Mouse (Mus musculus) heart, adult 9 months (tissue): ENCODE data around the gene Morf4l1.
A peak's percentile ranks its signal among the peaks of the same experiment; 100 is the strongest.

Experiments
- DNase-seq, 2 experiments: peaks; one replicate each; pipeline ENCODE4 v3.0.0; 2022; ENCODE audit warnings: low spot score in 2 of 2

The Morf4l1 gene

DNA sequence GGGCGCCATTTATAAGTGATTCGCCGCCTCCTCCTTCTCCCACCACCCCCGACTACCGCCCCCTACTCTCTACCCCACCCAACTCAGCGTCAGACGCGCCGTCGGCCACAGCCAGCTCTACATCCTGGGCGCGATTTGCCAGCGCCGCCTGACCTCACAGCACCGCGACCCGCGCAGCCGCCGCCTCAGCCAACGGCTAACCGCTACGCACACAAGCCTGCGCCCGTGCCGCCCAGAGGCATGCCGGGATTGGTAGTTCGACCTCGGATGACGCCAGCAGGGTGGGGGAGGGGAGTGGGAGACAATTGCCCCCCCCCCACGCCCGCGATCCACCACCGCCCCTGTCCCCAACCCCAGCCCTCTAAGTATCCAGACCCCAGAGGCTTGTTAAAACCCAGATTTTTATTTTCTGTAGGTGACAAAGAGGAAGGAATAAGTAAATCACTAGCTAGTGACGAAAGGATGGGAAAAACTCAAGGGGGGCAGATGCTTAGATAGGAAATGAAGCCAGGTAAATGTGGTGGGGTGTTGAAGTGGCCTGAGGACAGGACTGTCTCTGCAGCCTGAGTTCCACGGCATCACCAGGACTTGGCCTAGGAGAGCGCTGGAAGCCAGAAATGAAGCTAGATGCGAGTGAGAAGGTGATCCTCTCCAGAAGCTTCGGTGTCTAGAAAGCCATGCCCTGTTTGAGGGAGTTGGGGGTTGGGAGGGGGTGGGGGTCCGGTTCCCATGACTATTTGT is at the start of gene Morf4l1:
TSS of gene Morf4l1 (minus strand) at position 208 of the 741 bp plus-strand sequence.
- peak; percentile 97 to 98 for DNase-seq

DNA sequence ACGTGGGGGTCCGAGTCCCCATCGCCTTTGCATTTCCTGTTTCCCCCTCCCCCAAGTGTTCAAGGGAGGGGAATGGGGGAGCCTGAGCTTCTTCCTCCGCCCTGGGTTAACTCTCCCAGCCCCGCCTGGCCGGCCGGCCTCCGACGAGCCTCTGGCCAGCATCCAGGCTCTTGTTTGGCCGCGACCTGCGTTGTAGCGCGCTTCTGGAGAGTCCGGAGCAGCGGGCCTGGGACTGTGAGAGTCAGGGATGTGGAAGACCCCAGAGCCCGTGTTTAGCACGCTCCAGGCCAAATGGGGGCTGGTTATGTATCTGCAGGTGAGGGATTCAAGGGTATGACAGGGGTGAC is 49.1 kb upstream of the Morf4l1 start:
- DNase-seq: peak; percentile 61 to 69

DNA sequence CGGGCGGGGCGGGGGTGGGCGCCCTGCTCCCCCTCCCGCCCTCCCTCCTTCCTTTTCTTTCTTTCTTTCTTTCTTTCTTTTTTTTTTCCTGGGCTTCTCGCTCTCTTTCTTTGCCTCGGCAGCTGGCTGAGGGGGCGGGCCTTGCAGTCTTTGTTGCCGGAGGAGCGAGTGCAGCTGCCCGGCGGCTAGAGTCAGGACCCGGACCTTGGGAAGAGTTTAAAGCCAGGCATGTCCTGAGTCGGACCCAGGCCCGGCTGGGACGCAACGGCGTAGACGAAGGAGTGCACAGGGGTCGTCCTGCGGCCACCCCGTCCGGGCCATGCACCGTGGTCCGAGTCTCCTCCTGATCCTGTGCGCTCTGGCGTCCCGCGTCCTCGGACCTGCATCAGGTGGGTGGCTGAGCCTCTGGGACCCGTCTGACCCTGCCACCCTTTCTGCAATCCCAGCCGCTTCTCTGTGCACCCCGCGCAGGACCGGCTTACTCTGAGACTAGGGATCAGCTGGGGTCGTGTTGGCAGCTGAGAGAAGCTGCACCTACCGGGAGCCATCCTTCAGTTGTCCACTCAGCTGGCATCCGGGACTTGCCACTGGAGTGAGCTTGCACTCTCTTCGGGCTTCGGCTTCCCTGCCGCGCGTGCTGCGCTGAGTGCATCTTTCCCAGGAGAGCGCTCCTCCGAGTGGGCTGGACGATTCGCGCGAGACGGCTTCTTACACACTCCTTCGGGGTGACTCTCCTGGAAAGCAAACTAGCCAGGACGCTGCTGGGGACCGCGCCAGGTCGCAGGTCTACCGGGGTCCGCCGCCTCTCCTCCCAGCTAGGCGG is 48.6 kb upstream of the Morf4l1 start, which contains the start of gene Adamts7:
TSS of gene Adamts7 (plus strand) at position 144 of the 823 bp plus-strand sequence.
- peak in 1 of 2 experiments; percentile 34 for DNase-seq

DNA sequence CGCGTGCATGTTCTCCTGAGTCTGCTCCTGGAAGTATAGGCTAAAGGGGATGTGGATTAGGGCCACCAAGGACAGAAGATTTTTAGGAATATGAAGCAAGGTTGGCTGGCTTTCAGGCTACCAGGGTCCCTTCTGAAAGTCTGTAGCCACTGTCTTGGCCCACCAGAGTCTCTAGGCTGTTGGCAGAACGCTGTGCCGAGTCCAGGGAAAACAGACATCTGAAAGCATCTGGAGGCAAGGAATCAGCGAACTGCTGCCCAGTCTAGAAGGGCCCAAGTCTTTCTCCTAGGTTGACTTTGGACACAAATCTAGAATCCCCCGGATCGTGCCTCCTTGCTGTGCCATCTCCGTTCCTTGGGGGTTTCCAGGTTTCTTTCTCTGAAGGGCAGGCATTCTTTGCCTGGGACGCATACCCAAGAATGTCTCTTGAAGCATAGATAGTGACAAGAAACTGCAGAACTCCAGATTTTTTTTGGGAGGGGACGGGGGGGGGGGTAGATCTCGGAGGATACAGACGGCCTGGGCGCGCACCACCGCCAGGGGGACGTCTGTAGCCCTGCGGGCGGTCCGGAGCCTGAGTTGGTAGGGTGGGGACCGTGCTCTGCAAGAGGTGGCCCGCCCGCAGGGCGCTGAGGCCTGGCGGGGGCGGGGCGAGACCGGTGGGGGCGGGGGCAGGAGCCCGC is 47.8 kb upstream of the Morf4l1 start:
- peak; percentile 63 to 77 for DNase-seq

DNA sequence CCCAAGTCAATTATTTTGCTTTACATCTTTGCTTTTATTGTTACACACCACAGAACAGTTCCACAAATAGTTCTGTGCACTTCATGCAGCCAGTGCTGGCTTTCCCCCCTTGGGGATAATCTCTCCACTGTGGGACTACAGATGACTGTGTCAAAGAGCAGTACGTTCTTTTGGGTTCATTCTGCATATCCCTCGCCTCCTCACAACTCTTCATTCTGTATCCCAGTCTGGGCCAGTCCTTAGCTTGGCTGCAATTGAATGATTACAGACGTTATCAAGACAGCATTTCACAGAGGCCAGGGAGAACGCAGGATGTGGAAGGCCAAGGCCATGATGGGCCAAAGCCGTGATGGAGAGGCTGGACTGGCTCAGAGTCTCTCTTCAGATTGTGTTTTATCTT is 32.3 kb upstream of the Morf4l1 start:
- no peak for DNase-seq

DNA sequence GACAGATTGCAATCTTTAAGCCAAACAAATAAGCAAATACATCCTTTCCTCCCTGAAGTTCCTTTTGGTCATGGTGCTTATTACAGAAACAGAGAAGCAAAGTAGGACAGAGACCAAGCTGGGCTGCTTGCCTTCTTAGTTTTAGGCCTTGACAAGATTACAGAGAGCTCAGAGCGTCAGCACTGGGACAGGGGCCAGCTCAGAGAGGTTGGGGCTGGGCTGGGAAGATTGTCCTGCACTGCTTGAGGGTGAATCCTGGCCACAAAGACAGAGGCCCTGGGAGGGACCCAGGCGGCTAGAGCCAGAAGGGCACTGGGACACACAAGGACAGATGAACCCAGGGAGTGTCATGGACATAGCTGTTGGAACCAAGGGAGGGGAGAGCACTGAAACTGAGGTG is 31.2 kb upstream of the Morf4l1 start:
- peak; percentile 45 to 59 for DNase-seq

DNA sequence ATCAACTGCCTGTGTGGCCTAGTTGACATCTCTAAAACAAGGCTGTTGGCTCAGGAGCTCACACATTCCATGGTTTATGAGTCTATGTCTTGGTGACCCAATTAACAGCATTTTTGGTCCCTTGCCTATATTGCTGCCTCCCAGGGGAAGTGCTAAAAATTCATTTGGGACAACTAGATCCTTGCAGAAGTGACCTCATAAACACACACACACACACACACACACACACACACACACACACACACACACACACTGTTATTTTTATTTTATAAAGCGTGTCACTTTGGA is 22.0 kb upstream of the Morf4l1 start:
- peak; percentile 26 to 54 for DNase-seq

DNA sequence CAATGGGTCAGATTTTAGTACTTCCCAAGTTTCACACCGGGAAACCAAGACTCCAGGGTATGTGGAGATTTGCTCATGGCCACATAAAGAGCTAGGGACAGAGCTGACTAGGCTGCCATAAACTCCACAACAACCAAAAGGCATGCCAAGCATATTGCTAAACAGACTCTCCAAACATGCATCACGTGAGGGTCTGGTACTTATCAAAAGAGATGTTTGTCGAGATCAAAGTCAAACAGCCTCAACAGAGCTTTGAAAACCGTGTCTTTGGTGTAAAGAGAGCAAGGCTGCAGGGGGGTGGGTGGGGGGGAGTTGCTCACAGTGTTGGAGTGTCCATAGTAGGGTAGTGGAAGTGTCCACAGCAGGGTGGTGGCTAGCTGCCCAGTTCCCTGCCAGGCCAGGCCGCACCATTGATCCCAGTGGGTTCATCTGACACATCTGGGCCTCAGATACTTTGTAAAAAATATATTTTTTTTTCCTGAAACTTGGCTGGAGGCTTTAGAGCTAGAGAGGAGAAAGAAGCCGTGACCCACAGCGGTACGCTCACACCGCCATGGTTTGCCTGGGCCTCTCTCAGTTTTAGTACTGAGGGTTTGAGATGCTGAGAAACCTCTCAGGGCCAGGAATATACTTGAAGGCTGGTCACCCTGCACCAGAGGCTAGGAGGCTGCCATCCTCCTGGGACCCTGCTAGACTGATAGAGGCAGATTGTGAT is 21.5 kb upstream of the Morf4l1 start:
- no peak for DNase-seq

DNA sequence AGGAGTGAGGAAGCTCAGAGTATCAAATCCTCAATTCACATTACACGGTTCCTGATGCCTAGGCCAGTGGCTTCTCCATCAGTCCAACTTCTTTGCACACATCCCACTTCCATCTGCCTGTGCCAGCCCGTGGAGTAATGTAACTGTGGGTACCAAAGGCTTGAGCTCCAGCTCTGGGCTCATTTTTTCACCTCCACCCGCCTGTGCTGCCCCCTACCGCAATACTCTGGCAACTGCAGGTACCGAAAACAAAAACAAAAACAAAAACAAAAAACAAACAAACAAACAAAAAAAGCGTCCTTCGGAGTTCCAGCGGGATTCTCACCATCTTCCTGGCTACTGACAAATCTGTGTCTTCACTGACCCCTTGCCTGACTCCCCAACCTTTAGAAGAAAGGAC is 20.9 kb upstream of the Morf4l1 start:
- no peak for DNase-seq

DNA sequence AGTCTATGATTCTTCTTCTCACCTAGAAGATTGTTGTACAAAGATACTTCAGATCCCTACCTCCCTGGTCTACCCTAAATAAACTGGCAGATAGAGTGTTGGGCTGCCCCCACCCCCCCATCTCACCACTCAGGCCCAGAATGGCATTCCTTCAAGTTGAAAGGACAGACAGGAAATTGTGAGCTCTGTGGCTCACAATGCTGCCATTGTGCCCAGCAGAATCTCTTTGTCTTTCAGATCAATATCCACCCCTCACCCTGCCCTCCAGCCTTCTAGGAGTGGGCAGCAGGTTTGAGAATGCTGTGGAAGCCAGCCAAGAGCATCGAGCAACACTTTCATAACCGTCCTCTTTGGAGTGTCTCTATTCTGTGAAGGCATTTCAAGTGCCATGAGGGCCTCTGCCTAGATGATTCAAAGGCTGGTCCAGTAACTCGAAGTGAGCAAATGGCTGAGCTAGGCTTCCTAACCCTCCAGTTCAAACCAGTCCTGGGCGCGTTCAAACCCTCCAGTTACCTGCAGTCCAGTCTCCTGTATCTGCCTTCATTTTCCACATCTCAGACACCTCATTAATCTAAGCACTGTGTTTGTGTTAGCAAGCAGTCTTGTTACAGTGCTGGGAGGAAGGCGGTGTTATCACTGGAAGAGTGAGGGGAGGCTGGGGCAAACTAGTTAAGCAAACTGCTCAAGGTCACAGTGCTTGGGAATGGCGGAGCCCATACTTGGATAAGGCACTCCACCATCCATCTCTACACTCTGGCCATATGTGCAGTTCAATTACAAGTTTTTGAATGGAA is 19.2 kb upstream of the Morf4l1 start:
- DNase-seq: no peak

DNA sequence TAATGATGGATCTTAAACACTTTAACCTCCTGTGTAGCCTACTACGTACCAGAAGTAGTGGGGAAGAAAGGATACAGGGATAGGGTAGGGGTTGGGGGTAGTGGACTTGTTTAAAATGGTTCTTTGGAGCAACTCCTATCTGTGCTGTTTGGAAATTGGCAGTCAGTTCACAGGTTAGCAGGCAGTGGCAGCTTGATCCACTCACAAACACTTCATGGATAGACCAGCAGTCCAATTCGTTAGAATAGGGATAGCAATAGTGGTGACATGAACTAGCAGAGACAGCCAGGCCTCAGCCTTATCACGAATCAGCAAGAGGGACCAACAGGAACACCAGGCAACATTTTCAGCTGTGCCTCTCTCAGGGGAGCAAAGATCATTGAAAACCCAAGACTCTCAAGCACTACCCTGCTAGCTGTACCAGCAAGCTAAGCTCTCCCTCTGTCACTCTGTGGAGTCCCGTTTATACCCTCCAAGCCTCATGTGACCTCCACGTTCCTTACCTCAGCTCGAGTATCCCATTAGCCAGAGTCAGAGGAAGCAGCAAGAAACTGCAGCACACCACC is 14.1 kb upstream of the Morf4l1 start:
- DNase-seq: peak; percentile 46 to 74

DNA sequence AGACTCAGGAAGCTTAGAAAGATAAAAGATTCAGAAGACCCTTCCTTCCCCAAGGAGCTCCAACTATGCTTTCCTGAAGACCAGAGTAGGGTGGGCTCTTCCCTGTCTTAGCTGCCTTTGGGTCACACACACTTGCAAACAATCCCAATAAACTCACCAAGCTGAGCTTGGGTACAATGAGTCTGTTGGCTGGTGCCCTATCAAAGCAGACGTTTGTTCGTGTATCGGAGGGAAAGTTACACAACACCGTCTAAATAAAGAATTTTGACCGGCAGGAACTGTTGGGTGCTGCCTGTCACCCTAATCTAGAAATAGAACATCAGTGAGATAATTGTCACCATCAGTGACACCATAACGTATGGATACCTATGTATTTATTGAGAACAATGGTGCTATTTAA is 12.6 kb upstream of the Morf4l1 start:
- DNase-seq: no peak

DNA sequence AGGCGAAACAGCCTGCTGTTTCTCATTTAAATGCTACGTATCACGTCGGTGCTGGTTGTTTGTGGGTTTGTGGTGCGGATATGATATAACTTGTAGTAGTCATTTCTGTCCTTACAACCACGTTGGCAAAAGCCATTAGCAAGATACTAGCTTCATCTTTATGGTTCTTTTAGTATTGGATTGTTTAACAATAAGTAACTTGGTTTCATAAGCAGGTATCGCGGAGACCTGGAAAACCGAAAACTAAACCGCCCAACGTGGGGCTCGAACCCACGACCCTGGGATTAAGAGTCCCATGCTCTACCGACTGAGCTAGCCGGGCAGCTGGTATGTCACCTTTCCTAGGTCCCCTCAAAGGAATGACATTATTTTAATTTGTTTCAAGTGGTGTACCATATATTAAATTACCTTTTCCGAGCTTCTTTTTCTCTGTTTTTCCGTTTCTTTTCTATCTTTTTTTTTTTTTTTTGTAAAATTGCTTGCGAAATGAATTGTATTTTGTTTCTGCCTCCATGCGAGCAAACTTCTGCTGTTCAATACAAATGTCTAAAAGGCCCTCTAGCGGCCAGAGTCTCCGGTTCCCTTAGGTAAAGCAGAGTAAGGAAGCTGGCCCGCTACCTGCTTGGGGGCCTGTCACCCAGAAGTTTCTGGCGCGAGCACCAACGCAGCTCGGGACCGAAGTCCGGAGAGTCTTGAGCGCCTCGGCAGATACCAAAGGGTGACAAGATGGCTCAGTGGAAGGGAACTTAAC is 11.9 kb upstream of the Morf4l1 start:
- peak; percentile 65 to 86 for DNase-seq

DNA sequence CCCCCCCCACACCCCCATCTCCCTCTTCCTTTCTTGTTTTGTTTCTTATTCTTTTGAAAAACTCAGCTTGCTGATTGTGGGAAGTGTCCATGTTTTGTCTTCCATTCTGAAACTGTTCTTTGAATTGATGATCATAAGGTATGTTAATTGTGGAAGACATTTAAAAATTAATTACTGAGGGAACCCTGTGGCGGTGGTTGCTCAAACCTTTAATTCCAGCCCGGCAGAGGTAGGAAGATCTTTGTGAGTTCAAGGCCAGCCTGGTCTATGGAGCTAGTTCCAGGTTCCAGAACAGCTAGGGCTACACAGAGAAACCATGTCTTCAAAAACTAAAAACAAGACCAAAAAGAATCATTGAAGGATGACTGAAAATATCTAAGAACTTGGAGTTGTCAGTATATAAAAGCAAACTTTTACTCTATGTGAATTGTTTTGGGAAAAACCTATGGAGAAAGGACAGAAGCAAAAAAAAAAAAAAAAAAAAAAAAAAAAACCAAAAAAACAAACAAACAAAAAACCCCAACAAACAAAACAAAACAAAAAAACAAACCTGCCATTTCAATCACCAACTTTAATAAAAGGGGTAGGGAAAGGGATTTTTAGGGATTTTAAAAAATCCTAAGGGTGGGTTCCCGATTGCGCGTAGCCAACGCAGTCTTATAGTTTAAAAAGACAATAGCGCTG is 11.0 kb upstream of the Morf4l1 start:
- DNase-seq: no peak

DNA sequence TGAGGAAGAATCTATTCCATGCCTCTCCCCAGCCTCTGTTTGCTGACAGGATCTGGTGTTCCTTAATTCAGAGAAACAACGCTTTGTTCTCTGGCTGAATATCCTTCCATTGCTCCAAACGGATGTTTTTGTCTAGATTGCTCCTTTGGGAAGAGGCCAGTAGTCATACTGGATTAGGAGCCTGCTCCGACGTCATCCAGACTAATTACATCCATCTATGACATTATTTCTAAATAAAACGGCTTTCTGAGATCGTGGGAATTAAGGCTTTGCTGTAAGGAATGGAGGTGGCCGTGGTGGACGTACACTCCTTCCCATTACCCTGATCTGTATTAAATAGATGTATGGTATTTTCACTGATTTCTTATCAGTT is 10.3 kb upstream of the Morf4l1 start:
- DNase-seq: peak; percentile 57 to 64

DNA sequence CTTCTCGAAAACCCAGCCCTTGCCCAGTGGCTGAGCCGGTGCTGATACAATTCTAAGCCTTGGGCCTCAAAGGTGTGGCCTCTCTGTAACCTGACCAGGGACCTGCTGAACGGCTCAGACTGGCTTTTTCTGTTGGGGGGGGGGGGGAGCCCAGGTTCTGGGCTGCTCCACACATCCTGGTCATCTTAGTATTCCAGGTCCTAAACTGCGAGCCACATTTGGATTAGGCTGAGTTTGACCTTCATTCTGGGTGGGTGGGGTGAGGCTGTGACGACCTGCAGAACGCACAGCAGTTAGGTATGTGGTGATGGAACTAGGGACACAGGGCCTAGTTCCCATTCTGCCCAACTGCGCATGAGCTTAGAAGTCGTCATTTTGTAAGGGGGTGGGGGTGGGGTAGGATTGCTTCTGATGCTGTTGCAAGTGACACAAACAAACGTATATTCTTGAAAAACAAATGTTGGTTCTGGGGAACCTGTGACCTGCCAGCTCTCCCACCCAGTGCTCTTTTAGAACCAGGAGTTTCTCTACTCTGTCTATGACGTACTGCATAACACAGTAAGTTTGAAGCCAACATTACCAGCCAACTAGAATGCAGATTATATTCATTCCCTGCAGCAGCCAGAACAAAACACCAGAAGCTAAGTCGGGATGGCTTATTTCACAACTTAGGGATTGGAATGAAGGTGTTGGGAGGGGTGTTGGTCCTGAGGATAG is 9.7 kb upstream of the Morf4l1 start:
- DNase-seq: no peak

DNA sequence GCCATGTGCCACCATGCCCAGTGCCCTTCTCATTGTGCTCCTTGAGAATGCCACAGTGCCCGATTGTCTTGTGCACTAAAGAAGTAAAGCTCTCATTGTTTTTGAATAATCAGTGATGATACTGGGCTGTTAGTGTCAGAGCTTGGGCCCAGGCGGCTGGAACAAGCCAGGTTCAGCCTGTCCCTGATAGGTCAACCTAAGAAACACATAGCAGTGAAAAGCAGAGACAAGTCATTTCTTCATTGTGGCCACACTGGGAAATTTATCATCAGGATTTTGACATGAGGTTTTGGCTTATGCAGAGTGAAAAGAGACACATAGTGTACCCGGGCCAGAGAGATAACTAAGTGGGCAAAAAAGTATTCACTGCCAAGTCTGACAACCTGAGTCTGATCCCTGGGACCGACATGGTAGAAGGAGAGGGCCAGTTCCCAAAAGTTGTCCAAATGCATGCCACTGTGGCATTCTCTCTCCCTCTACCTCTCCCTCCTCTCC is 7.7 kb upstream of the Morf4l1 start:
- peak; percentile 28 to 43 for DNase-seq

DNA sequence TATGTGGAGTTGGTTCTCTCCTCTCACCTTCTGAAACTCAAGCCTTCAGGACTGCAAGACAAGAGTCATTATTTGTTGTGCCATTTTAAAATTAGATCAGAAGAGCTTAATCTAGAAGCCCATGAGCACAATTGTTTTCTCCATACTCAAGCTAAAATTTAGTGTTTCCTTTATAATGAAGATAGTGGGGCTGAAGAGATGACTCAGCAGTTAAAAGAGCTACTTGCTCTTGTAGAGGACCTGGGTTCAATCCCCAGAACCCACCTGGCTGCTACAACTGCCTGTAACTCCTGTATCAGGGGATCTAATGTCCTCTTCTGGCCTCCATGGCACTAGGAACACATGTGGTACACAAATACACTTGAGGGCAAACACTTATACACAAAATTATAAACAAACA is 2.7 kb upstream of the Morf4l1 start:
- DNase-seq: no peak

DNA sequence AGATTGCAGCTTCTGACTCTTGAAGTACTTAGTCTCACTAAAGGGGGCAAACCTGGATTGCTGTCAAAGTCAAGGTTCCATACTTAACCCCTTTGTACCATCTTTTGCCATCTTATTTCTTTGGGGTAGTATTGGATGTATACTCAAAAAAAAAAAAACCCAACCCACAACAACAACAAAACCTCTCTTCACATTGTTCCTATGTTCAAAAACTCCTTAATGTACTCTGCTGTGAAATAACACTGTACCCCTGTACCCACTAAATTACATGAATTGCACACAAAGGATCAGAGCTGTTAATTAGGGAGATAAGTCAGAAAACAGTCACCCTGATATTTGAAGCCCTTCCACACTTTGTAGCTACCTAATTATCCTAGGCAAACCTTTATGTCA is 730 bp upstream of the Morf4l1 start:
- no peak for DNase-seq
